Mouse (Mus musculus) heart, adult 2 months (tissue): Measurements from ENCODE around the gene Paqr4. TPM values are rescaled to one million over a fixed set of nuclear protein-coding genes. Genes with fewer than 3 reads are reported as not detected.
A peak's percentile ranks its signal among the peaks of the same experiment; 100 is the strongest.

Experiments
- DNase-seq, 2 experiments: peaks; one replicate each; pipeline ENCODE4 v3.0.0; 2021
- H3K27ac ChIP-seq: fragments of 200-600 bp; 2 replicates; pipeline ENCODE4 v1.8.1; 2022
- H3K27me3 ChIP-seq: fragments of 200-500 bp; 2 replicates; pipeline ENCODE4 v1.6.1; 2012; ENCODE audit warnings: mild to moderate bottlenecking, low read length, inconsistent platforms, mixed read lengths; ENCODE audit not compliant: control insufficient read depth, insufficient read depth
- H3K36me3 ChIP-seq: fragments of 200-500 bp; 2 replicates; pipeline ENCODE4 v1.6.1; 2012; ENCODE audit warnings: low read length, inconsistent platforms; ENCODE audit not compliant: control insufficient read depth, insufficient read depth
- H3K4me1 ChIP-seq: fragments of 200-500 bp; 2 replicates; pipeline ENCODE4 v1.6.1; 2011; ENCODE audit warnings: low read length; ENCODE audit not compliant: control insufficient read depth, insufficient read depth
- H3K4me3 ChIP-seq: fragments of 200-600 bp; 2 replicates; pipeline ENCODE4 v1.8.1; 2022
- H3K79me2 ChIP-seq: fragments of 200-500 bp; replicated peaks from 2 replicates; pipeline ENCODE4 v1.6.1; 2012; ENCODE audit warnings: mild to moderate bottlenecking, inconsistent platforms, low read length, moderate library complexity, mixed read lengths; ENCODE audit not compliant: control insufficient read depth, insufficient read depth
- H3K9ac ChIP-seq: fragments of 200-500 bp; 2 replicates; pipeline ENCODE4 v1.6.1; 2012; ENCODE audit warnings: low read depth, mild to moderate bottlenecking, control low read depth, inconsistent platforms, low read length, mixed read lengths
- CTCF ChIP-seq: fragments of 200-600 bp; IDR thresholded peaks from 2 replicates; pipeline ENCODE4 v1.8.1; 2022; ENCODE audit warnings: antibody characterized with exemption, mild to moderate bottlenecking, moderate library complexity
- EP300 ChIP-seq: fragments of 200-500 bp; IDR thresholded peaks from 2 replicates; pipeline ENCODE4 v1.6.1; 2011; ENCODE audit warnings: low read depth, low read length, control low read depth; ENCODE audit not compliant: insufficient read depth
- POLR2A ChIP-seq: fragments of 200-500 bp; IDR thresholded peaks from 2 replicates; pipeline ENCODE4 v1.6.1; 2011; ENCODE audit warnings: mild to moderate bottlenecking, low read depth, low read length, control low read depth; ENCODE audit not compliant: insufficient read depth
- WGBS: fragments of 180-500 bp; shearing (Covaris S2); methylation state at CpG from one replicate; pipeline ENCODE4 v1.1.7; 2018; 5-methylcytosine and 5-hydroxymethylcytosine counted together
- intact Hi-C: fragments of 180-260 bp; cut with DNase I; formaldehyde crosslinking; loops from one replicate; pipeline ENCODE4 v1.15.1; 2025
- polyA plus RNA-seq: library from polyadenylated mRNA; depleted of rRNA; stranded (reverse); fragments of >200 nt; gene quantifications from 2 replicates; pipeline ENCODE4 v1.2.3, GENCODE M21; 2012
- total RNA-seq, 2 experiments: library from RNA; stranded (reverse); gene quantifications; 2 replicates each; pipeline ENCODE4 v1.2.3; 2021

The Paqr4 gene
- total and polyA plus RNA-seq, 3 experiments = 25.5 to 30.7 (median 27.2) TPM

- no peak overlapping the region for H3K9ac ChIP-seq
- 10% methylated on average over 14 of the region's 14 CpGs for WGBS
These were observed 4.0 kb upstream of the Paqr4 start for GRCm38 (mm10) chr17:23744651-23745050.

DNA sequence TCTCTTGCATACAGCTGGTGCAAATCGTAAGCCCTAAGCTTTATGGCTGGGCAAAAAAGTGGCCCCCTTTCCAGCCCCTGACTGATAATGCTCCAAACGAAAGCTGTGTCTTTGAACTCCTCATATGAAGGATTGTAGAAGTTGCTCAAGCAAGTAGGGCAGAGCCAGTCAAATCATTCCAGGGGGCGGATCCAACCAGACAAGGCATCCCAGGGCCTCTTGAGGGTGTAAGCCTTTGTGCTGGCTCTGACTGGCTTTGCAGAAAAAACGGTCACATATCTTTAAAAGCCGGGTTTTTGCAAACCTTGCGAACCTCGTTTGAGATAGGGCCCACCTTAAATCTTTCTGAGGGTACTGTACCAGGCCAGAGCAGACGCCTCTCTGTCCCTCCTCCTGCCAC, 3.4 kb upstream of the Paqr4 start:
- no peak overlapping the region for H3K9ac ChIP-seq
- no peak for TF ChIP-seq CTCF
- TF ChIP-seq POLR2A = no peak
- no peak for TF ChIP-seq EP300
- H3K79me2 ChIP-seq = no peaks in the 10 kb centered on the region
- H3K27ac ChIP-seq = no peak overlapping the region
- intact Hi-C loops = no loop called here
- H3K4me3 ChIP-seq = no peak overlapping the region
- peaks cover 13% of the 10 kb centered on the region for H3K27me3 ChIP-seq
- H3K4me1 ChIP-seq = peaks cover 2% of the 10 kb centered on the region; the same call in 1 of the 2 replicates
- 61% methylated on average over 8 of the region's 8 CpGs for WGBS
- H3K36me3 ChIP-seq = no peaks in the 10 kb centered on the region
- no peak for DNase-seq

More at GRCm38 (mm10) chr17:23744651-23745050, 4.0 kb upstream of the Paqr4 start:
- Histone ChIP-seq H3K27me3 (peaks cover 13% of the 10 kb centered on the region), H3K27ac (no peak overlapping the region), H3K4me1 (peaks cover 5% of the 10 kb centered on the region; the same call in 1 of the 2 replicates), H3K36me3 (no peaks in the 10 kb centered on the region), H3K4me3 (no peak overlapping the region), H3K79me2 (no peaks in the 10 kb centered on the region)
- no peak for DNase-seq
- TF ChIP-seq EP300 = no peak
- TF ChIP-seq POLR2A = no peak
- TF ChIP-seq CTCF = no peak
- intact Hi-C loops = loop anchor here (5.0 kb wide), 1 partner anchor 43 kb away; the partner anchor contains the start of gene Flywch2

- 72% methylated on average over 12 of the region's 12 CpGs for WGBS
- H3K27ac ChIP-seq = no peak overlapping the region
- no peak for TF ChIP-seq CTCF
- TF ChIP-seq POLR2A = no peak
- no peak for TF ChIP-seq EP300
- no peaks in the 10 kb centered on the region for H3K79me2 ChIP-seq
- H3K9ac ChIP-seq = no peak overlapping the region
- H3K4me3 ChIP-seq = no peak overlapping the region
- peaks cover 5% of the 10 kb centered on the region for H3K4me1 ChIP-seq
- H3K27me3 ChIP-seq = peaks cover 13% of the 10 kb centered on the region
- intact Hi-C loops = no loop called here
- no peaks in the 10 kb centered on the region for H3K36me3 ChIP-seq
- DNase-seq = no peak
These were observed 2.3 kb upstream of the Paqr4 start for GRCm38 (mm10) chr17:23742941-23743340.

- intact Hi-C loops = no loop called here
- Histone ChIP-seq H3K9ac (peak overlapping the region; percentile 61), H3K79me2 (no peaks in the 10 kb centered on the region), H3K27ac (no peak overlapping the region), H3K4me1 (peaks cover 5% of the 10 kb centered on the region), H3K36me3 (no peaks in the 10 kb centered on the region), H3K27me3 (peaks cover 13% of the 10 kb centered on the region), H3K4me3 (peak overlapping the region; percentile 3; the same call in 1 of the 2 replicates)
- peak; percentile 52 to 54 for DNase-seq
- no peak for TF ChIP-seq EP300
- TF ChIP-seq CTCF = no peak
- no peak for TF ChIP-seq POLR2A
- WGBS = 7% methylated on average over 44 of the region's 44 CpGs
These were observed 1.6 kb upstream of the Paqr4 start for GRCm38 (mm10) chr17:23742210-23742793.

DNA sequence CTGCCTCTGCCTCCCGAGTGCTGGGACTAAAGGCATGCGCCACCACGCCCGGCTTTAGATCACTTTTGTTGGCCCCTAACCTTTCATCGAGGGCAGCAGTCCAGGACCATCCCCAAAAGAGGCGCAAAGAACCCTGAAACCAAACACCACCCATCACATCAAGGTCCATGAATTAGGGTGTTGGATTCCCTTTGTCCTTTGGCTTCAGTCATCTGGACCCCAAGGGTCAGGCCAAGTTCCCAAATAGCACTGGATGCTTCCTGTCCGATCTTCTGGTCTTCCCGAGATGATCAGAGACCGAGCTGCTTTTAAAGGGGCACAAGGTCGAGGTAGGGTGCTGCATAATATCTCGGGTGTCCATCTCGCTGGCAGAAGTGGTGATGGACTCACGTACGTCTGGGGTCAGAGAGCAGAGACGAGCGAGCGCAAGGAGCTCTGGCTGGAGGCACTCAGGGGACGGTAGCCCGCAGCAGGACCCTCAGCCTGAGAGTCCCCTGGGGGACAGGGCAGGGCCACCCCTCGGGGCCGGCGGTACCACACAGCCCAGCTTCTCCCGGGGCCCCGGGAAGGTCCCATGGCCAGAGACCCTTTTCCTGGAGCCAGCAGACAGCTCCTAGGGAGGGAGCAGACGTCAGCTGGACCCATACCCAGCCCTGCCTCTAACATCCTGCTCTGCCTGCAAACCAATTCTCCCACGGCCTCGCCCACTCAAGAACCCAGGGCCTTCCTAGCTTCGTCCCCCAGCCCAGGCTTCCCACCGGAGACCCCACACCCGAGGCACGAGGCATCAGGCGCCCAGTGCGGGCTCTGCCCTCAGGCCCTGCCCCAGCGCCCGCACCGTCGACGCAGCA, 917 bp upstream of the Paqr4 start:
- DNase-seq = no peak

GRCm38 (mm10) chr17:23740136-23740584, 507 bp downstream of the Paqr4 start:
- peaks cover 7% of the 10 kb centered on the region for H3K27me3 ChIP-seq
- H3K4me3 ChIP-seq = peak overlapping the region; percentile 69
- peak overlapping the region; percentile 85 for H3K27ac ChIP-seq
- H3K9ac ChIP-seq = peak overlapping the region; percentile 93
- TF ChIP-seq POLR2A = peak; percentile 85
- peak; percentile 13; the same call in 1 of the 2 replicates for TF ChIP-seq CTCF
- no peak for TF ChIP-seq EP300
- no peaks in the 10 kb centered on the region for H3K79me2 ChIP-seq
- WGBS = under 1% methylated on average over 46 of the region's 46 CpGs
- no peaks in the 10 kb centered on the region for H3K36me3 ChIP-seq
- H3K4me1 ChIP-seq = peaks cover 5% of the 10 kb centered on the region
- intact Hi-C loops = no loop called here
- peak; percentile 92 to 95 for DNase-seq

More for the DNA sequence above, 917 bp upstream of the Paqr4 start:
- Histone ChIP-seq H3K9ac (peak overlapping the region; percentile 61), H3K27me3 (peaks cover 13% of the 10 kb centered on the region), H3K79me2 (no peaks in the 10 kb centered on the region), H3K27ac (no peak overlapping the region), H3K36me3 (no peaks in the 10 kb centered on the region), H3K4me1 (peaks cover 5% of the 10 kb centered on the region), H3K4me3 (no peak overlapping the region; the same call in 1 of the 2 replicates)
- WGBS = 47% methylated on average over 38 of the region's 38 CpGs
- TF ChIP-seq POLR2A = no peak
- no peak for TF ChIP-seq CTCF
- no peak for TF ChIP-seq EP300
- intact Hi-C loops = no loop called here
